Mouse (Mus musculus): ENCODE measurements at regions not wholly inside any gene's neighbourhood (a gene's known extent, or its start where the extent isn't known, plus 50 kb on each side); places are given as distances from the start of the nearest gene placed in this dataset.
"Not testable (repeated sequence)": the region's sequence is repeated elsewhere in the genome, so short reads cannot be mapped to it uniquely, and the experiment has no call there.

GRCm38 (mm10) chr19:49115484-49115883 is 909.7 kb downstream of the Sorcs3 start:
- no peak for DNase-seq (ENCODE audit: extremely low spot score in 1 of 2, low spot score in 1 of 2)

- DNase-seq (ENCODE audit: extremely low spot score in 1 of 2, low spot score in 1 of 2), result no peak
Measured at GRCm38 (mm10) chr19:49131664-49132063, 925.8 kb downstream of the Sorcs3 start.

- DNase-seq (ENCODE audit: extremely low spot score in 1 of 2, low spot score in 1 of 2), result no peak
Measured at GRCm38 (mm10) chr19:49172078-49172477, 966.3 kb downstream of the Sorcs3 start.

- no peak for DNase-seq (ENCODE audit: extremely low spot score in 1 of 2, low spot score in 1 of 2)
Measured at GRCm38 (mm10) chr19:49207971-49208370, 1002.1 kb downstream of the Sorcs3 start.

- no peak for DNase-seq (ENCODE audit: extremely low spot score in 1 of 2, low spot score in 1 of 2)
Measured at GRCm38 (mm10) chr19:49242601-49243000, 1036.8 kb downstream of the Sorcs3 start.

- DNase-seq (ENCODE audit: extremely low spot score in 1 of 2, low spot score in 1 of 2), result no peak
Measured at GRCm38 (mm10) chr19:49245114-49245714, 1039.4 kb downstream of the Sorcs3 start.

- DNase-seq (ENCODE audit: extremely low spot score in 1 of 2, low spot score in 1 of 2), result peak in 1 of 2 experiments; percentile 63
Measured at GRCm38 (mm10) chr19:49264616-49265015, 1058.8 kb downstream of the Sorcs3 start.

- no peak for DNase-seq (ENCODE audit: extremely low spot score in 1 of 2, low spot score in 1 of 2)
Measured at GRCm38 (mm10) chr19:49267864-49268480, 1062.1 kb downstream of the Sorcs3 start.

- no peak for DNase-seq (ENCODE audit: extremely low spot score in 1 of 2, low spot score in 1 of 2)
Measured at GRCm38 (mm10) chr19:49282626-49283261, 1076.9 kb downstream of the Sorcs3 start.

GRCm38 (mm10) chr19:49294980-49295379 is 1089.2 kb downstream of the Sorcs3 start:
- DNase-seq (ENCODE audit: extremely low spot score in 1 of 2, low spot score in 1 of 2), result no peak

GRCm38 (mm10) chr19:49299351-49300271 is 1093.8 kb downstream of the Sorcs3 start:
- no peak for DNase-seq (ENCODE audit: extremely low spot score in 1 of 2, low spot score in 1 of 2)

- DNase-seq (ENCODE audit: extremely low spot score in 1 of 2, low spot score in 1 of 2), result no peak
Measured at GRCm38 (mm10) chr19:49301364-49302091, 1095.7 kb downstream of the Sorcs3 start.

GRCm38 (mm10) chr19:49305804-49306203 is 1100.0 kb downstream of the Sorcs3 start:
- DNase-seq (ENCODE audit: extremely low spot score in 1 of 2, low spot score in 1 of 2), result no peak

- no peak for DNase-seq (ENCODE audit: extremely low spot score in 1 of 2, low spot score in 1 of 2)
Measured at GRCm38 (mm10) chr19:49314229-49314628, 1108.4 kb downstream of the Sorcs3 start.

GRCm38 (mm10) chr19:49359642-49360041 is 1153.8 kb downstream of the Sorcs3 start:
- peak in 1 of 2 experiments; percentile 20 for DNase-seq (ENCODE audit: extremely low spot score in 1 of 2, low spot score in 1 of 2)

- DNase-seq (ENCODE audit: extremely low spot score in 1 of 2, low spot score in 1 of 2), result no peak
Measured at GRCm38 (mm10) chr19:49360715-49361114, 1154.9 kb downstream of the Sorcs3 start.

- not testable (repeated sequence) for DNase-seq (ENCODE audit: extremely low spot score in 1 of 2, low spot score in 1 of 2)
Measured at GRCm38 (mm10) chr19:49361116-49361515, 1155.3 kb downstream of the Sorcs3 start.

- no peak for DNase-seq (ENCODE audit: extremely low spot score in 1 of 2, low spot score in 1 of 2)
Measured at GRCm38 (mm10) chr19:49372921-49373320, 1167.1 kb downstream of the Sorcs3 start.

- no peak for DNase-seq (ENCODE audit: extremely low spot score in 1 of 2, low spot score in 1 of 2)
Measured at GRCm38 (mm10) chr19:49374295-49374694, 1168.5 kb downstream of the Sorcs3 start.

GRCm38 (mm10) chr19:49374926-49375325 is 1169.1 kb downstream of the Sorcs3 start:
- no peak for DNase-seq (ENCODE audit: extremely low spot score in 1 of 2, low spot score in 1 of 2)
